Mouse (Mus musculus) B cell, adult 2 months (primary cell): Measurements from ENCODE around the gene Nsmce4a.
A peak's percentile ranks its signal among the peaks of the same experiment; 100 is the strongest.
"Not testable (repeated sequence)": the region's sequence is repeated elsewhere in the genome, so short reads cannot be mapped to it uniquely, and the experiment has no call there.

Experiments used
- DNase-seq, 2 experiments: peaks; one replicate each; pipeline ENCODE4 v3.0.0; 2022

The Nsmce4a gene

GRCm38 (mm10) chr7:130533316-130534260 is 39.3 kb downstream of the Nsmce4a start:
- DNase-seq = peak; percentile 92 to 93

DNA sequence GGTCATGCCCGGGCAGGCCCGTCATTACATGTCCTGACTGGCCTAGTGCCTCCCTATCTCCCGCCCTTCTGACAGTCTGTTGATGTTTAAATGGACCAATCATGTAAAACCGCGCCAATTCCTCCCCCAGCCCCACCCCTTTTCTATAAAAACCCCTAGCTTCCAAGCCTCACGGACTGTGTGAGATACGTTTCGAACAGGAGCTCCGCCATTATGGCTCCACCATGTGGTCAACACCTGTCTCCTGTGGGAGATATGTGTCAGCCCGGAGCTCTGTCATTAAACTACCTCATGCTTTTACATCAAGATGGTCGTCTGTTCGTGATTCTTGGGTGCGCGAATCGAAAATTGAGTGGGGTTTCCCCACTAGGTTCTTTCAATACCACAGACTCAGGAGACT is 41.8 kb downstream of the Nsmce4a start:
- not testable (repeated sequence) for DNase-seq

- DNase-seq = no peak
These were observed 45.6 kb downstream of the Nsmce4a start for GRCm38 (mm10) chr7:130527306-130527705.

DNA sequence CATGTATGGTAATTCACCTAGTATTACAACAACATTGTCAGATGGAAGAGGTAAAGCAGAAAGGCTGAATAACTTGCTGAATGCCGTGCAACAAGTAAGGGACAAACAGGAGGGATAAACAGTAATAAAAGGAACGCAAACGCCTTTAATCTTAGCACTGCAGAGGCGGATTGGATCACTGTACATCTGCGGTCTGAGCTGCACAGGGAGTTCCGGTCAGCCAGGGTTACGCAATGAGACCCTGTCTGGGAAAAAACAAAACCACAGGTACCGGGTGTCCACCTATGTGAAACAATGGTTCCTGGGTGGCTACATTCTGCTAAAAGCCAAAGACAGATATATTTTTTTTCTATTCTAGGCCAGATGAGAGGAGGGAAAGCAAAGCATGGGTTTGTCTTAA is 49.5 kb downstream of the Nsmce4a start:
- DNase-seq = no peak

- DNase-seq = no peak
These were observed 52.0 kb downstream of the Nsmce4a start for GRCm38 (mm10) chr7:130520812-130521422.

DNA sequence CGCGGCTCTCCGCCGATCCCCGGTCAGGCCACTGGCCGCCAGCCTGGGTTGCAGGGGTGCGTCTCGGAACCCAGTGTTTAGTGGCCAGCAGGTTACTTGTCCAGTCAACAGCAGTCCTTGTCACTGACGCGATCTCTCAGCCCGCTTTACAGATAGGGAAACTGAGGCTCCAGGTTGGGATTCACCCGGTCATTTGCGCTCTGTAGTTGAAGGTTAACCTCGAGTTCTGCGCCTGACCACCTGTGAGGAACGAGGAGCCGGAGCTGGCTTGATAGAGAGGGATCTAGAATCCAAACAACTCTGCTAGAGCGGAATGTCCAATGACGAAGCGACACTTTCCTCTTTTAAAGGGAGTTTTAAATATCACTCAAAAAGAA is 52.9 kb downstream of the Nsmce4a start, which contains the start of gene Ate1:
Gene Ate1, minus strand, starts transcription at position 321 of the 377 bp plus-strand sequence.
- no peak for DNase-seq

- peak; percentile 95 to 96 for DNase-seq
These were observed 53.5 kb downstream of the Nsmce4a start for GRCm38 (mm10) chr7:130519096-130520048.

- DNase-seq = peak; percentile 9 to 13
These were observed 54.5 kb downstream of the Nsmce4a start for GRCm38 (mm10) chr7:130518213-130519095.

- no peak for DNase-seq
These were observed 62.7 kb downstream of the Nsmce4a start for GRCm38 (mm10) chr7:130510243-130510642.

GRCm38 (mm10) chr7:130503006-130503405 is 69.9 kb downstream of the Nsmce4a start:
- no peak for DNase-seq

GRCm38 (mm10) chr7:130501499-130501898 is 71.4 kb downstream of the Nsmce4a start:
- no peak for DNase-seq

DNA sequence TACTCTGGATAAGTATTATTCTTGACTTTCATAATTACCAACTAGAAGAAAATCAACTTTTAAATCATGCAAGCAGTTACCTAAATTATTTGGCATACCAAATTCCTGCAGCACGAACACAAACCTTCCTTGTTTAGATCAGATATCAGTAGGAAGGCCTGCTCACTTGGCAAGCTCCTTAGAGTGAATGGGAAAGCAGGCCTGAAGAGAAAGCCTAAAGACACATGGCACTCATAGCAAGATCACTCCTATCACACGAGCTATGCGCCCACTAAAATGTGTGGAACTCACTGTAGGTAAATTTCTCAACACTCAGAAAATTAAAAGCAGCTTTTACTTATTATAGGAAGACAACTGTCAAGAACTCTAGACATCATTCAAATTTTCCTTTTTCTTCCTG is 79.6 kb downstream of the Nsmce4a start:
- no peak for DNase-seq

GRCm38 (mm10) chr7:130492026-130492425 is 80.9 kb downstream of the Nsmce4a start:
- DNase-seq = no peak
